Mouse (Mus musculus): ENCODE results near the gene Rrn3.

Gene Rrn3

GRCm38 (mm10) chr16:13851446-13851845, 70.9 kb downstream of the Rrn3 start:
- no peak for ATAC-seq (ENCODE audit: low TSS enrichment)

- ATAC-seq (ENCODE audit: low TSS enrichment), result no peak
Observed at GRCm38 (mm10) chr16:13853886-13854285, 73.4 kb downstream of the Rrn3 start.

All from frontal cortex, adult (tissue).